Mouse (Mus musculus) heart, postnatal 0 days (tissue): Measurements from ENCODE around the gene Spata9. TPM values are rescaled to one million over a fixed set of nuclear protein-coding genes. Genes with fewer than 3 reads are reported as not detected.
"Not testable (repeated sequence)": the region's sequence is repeated elsewhere in the genome, so short reads cannot be mapped to it uniquely, and the experiment has no call there.

ENCODE experiments used
- ATAC-seq: fragments of 200-750 bp; cut with Nextera tagmentation; 2 replicates; pipeline ENCODE4 v1.8.0; 2017; ENCODE audit warnings: low read depth, moderate number of reproducible peaks, moderate library complexity; ENCODE audit not compliant: insufficient read depth
- DNase-seq: peaks from one replicate; pipeline ENCODE4 v3.0.0-alpha.2; 2016; ENCODE audit warnings: low spot score
- H3K27ac ChIP-seq: fragments of 300-500 bp; sonication (generic); 2 replicates; pipeline ENCODE4 v1.5.1; 2014; ENCODE audit warnings: low read depth, mild to moderate bottlenecking
- H3K27me3 ChIP-seq: fragments of 300-500 bp; sonication (generic); 2 replicates; pipeline ENCODE4 v1.6.1; 2014; ENCODE audit warnings: low read length, mixed read lengths; ENCODE audit not compliant: control insufficient read depth, insufficient read depth
- H3K36me3 ChIP-seq: fragments of 300-500 bp; sonication (generic); replicated peaks from 2 replicates; pipeline ENCODE4 v1.6.1; 2014; ENCODE audit warnings: low read length, mixed read lengths; ENCODE audit not compliant: control insufficient read depth, insufficient read depth
- H3K4me1 ChIP-seq: fragments of 300-500 bp; sonication (generic); 2 replicates; pipeline ENCODE4 v1.6.1; 2014; ENCODE audit warnings: antibody characterized with exemption; ENCODE audit not compliant: control insufficient read depth, insufficient read depth
- H3K4me2 ChIP-seq: fragments of 300-500 bp; sonication (generic); 2 replicates; pipeline ENCODE4 v1.6.1; 2014; ENCODE audit warnings: low read depth, mild to moderate bottlenecking, low read length, moderate library complexity
- H3K4me3 ChIP-seq: fragments of 300-500 bp; sonication (generic); 2 replicates; pipeline ENCODE4 v1.5.1; 2014; ENCODE audit warnings: low read depth, low read length
- H3K9ac ChIP-seq: fragments of 300-500 bp; sonication (generic); replicated peaks from 2 replicates; pipeline ENCODE4 v1.6.1; 2014; ENCODE audit warnings: low read depth, low read length, mixed read lengths
- H3K9me3 ChIP-seq: fragments of 300-500 bp; sonication (generic); replicated peaks from 2 replicates; pipeline ENCODE4 v1.6.1; 2016; ENCODE audit warnings: low read length; ENCODE audit not compliant: control insufficient read depth
- CTCF ChIP-seq: IDR thresholded peaks from 2 replicates; pipeline ENCODE4 v1.5.1; 2016; ENCODE audit warnings: antibody characterized with exemption, control low read depth, low read depth
- EP300 ChIP-seq: IDR thresholded peaks from 2 replicates; pipeline ENCODE4 v1.6.1; 2016; ENCODE audit warnings: antibody characterized with exemption, low read depth
- WGBS: fragments of 180-500 bp; shearing (Covaris S2); extraction: QIAGEN DNeasy Blood & Tissue Kit; methylation state at CpG from one replicate; pipeline ENCODE4 v1.1.7; 2014; 5-methylcytosine and 5-hydroxymethylcytosine counted together
- polyA plus RNA-seq: library from polyadenylated mRNA; unstranded; fragments of >200 nt; fragmentation: Nextera tagmentation; extraction: Ambion mirVana; gene quantifications from 2 replicates; pipeline ENCODE4 v1.2.1, GENCODE M21; 2015
- total RNA-seq: library from RNA; depleted of rRNA; stranded (reverse); fragments of >200 nt; gene quantifications from 2 replicates; pipeline ENCODE4 v1.2.3, GENCODE M21; 2014; ENCODE audit warnings: low replicate concordance; rRNA removed

The Spata9 gene
- not detected in 2 replicates for total RNA-seq
- polyA plus RNA-seq = 0.22 and 0.52 TPM in 2 replicates

DNA sequence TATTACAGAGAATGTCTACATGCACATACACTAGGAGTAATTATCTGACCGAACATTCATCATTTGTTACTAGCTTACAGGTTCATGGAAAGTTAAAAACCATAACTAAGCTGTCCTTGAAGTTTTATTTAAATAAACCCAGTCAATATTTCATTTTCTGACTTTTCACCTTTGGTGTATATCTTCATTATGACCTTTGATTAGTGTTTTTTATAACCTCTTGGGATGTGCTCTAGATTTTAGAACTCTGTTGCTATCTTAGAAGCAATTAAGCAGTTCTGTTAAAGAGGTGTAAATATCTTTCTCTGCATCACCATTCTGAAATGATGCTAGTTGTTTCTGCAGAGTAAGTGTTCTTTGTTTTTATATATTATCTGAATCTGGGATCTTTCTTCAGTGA lies at the start of gene Spata9:
TSS of gene Spata9 (plus strand) at position 301 of the 400 bp plus-strand sequence.
- TF ChIP-seq EP300 (no peak), CTCF (no peak)
- ATAC-seq = no peak
- H3K4me2 ChIP-seq = no peak within 1 kb of the TSS
- H3K27me3 ChIP-seq = no peaks in the 10 kb centered on the region
- H3K4me3 ChIP-seq = no peak within 1 kb of the TSS
- no peaks in the 10 kb centered on the region for H3K36me3 ChIP-seq
- no peaks in the 10 kb centered on the region for H3K4me1 ChIP-seq
- WGBS = 64% methylated on average over 1 of the region's 1 CpGs
- H3K27ac ChIP-seq = no peak within 1 kb of the TSS
- no peak for DNase-seq
- H3K9me3 ChIP-seq = 0 out of 2 replicates have a peak, but pooled peaks cover 6% of the 10 kb centered on the region
- no peak within 1 kb of the TSS for H3K9ac ChIP-seq

DNA sequence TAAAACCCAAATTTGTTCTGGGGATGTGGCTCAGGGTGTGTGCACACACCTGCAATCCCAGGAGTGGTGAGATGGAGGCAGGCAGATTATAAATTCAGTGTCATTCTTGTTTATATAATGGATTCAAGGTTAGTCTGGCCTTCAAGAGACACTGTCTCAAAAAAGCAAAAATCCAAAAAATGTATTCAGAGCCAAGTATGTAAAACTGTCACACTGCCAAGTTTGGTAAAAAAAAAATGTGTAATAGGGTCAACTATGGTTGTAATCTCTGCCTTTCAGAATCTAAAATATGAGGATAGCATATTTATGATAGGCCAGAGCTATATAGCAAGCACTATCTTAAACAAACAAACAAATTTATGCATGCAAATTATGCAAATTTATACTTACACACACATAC lies 39.0 kb upstream of the Spata9 start:
- no peaks in the 10 kb centered on the region for H3K4me1 ChIP-seq
- H3K9me3 ChIP-seq = no peaks in the 10 kb centered on the region
- H3K9ac ChIP-seq = no peak overlapping the region
- DNase-seq = no peak
- no peak overlapping the region for H3K4me3 ChIP-seq
- ATAC-seq = no peak
- no peak overlapping the region for H3K4me2 ChIP-seq
- TF ChIP-seq CTCF = no peak
- no peak for TF ChIP-seq EP300
- no peaks in the 10 kb centered on the region for H3K27me3 ChIP-seq
- H3K27ac ChIP-seq = no peak overlapping the region
- H3K36me3 ChIP-seq = peaks cover 17% of the 10 kb centered on the region; the same call in 1 of the 2 replicates

DNA sequence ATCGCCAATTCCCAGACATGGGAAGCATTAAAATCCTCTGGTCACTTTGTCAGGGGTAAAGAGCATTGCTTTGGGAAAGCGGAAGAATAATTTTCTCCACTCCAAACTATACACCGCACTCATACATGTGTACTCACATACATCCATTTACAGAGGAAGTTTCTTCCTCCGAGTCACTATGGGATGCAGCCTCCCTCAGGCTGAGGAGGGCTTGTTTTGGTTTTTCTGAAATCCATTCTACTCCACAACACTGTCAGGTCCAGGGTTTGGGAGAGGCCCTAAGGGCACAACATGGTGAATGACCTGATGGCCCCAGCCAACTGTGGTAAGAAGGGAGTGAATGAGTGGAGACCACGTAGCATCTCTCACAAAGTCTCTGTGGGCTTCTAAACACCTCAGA lies 37.9 kb upstream of the Spata9 start:
- WGBS = 94% methylated on average over 5 of the region's 5 CpGs
- not testable (repeated sequence) for H3K4me2 ChIP-seq, H3K27me3 ChIP-seq, ATAC-seq, H3K4me1 ChIP-seq, H3K27ac ChIP-seq, DNase-seq, H3K4me3 ChIP-seq, H3K9me3 ChIP-seq, H3K9ac ChIP-seq
- H3K36me3 ChIP-seq = peaks cover 17% of the 10 kb centered on the region; the same call in 1 of the 2 replicates

DNA sequence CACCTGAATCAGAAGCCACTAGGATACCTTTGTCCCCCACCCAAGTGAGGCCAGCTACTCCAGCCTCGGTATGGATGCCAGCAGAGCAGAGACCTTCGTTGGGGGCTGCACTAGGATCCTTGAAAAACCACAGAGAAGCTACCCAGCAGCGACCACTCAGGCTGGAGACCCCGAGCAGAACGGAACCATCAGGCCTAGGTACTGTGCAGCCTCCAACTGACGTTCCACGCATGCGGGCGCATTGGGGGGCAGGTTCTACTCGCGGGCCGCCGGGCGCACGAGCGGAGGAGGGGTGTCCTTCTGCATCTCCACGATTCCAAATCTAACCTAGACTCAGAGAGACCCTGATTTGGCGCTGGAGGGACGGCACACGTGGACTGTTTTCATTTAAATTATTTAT lies 36.9 kb upstream of the Spata9 start:
- Histone ChIP-seq H3K27me3 (no peaks in the 10 kb centered on the region), H3K27ac (no peak overlapping the region), H3K4me1 (no peaks in the 10 kb centered on the region), H3K9ac (no peak overlapping the region), H3K4me2 (no peak overlapping the region), H3K4me3 (no peak overlapping the region), H3K9me3 (no peaks in the 10 kb centered on the region), H3K36me3 (peaks cover 17% of the 10 kb centered on the region; the same call in 1 of the 2 replicates)
- no peak for TF ChIP-seq CTCF
- TF ChIP-seq EP300 = no peak
- WGBS = 93% methylated on average over 20 of the region's 20 CpGs
- ATAC-seq (no peak), DNase-seq (no peak)

- no peaks in the 10 kb centered on the region for H3K4me1 ChIP-seq
- H3K4me3 ChIP-seq = no peak overlapping the region
- H3K4me2 ChIP-seq = no peak overlapping the region
- 44% methylated on average over 2 of the region's 2 CpGs for WGBS
- TF ChIP-seq CTCF (no peak), EP300 (no peak)
- H3K27ac ChIP-seq = peak overlapping the region; percentile 23; the same call in 1 of the 2 replicates
- no peaks in the 10 kb centered on the region for H3K9me3 ChIP-seq
- DNase-seq (no peak), ATAC-seq (no peak)
- no peaks in the 10 kb centered on the region for H3K27me3 ChIP-seq
- no peak overlapping the region for H3K9ac ChIP-seq
- H3K36me3 ChIP-seq = peaks cover 17% of the 10 kb centered on the region; the same call in 1 of the 2 replicates
These were observed 36.3 kb upstream of the Spata9 start for GRCm38 (mm10) chr13:75930660-75931059.

GRCm38 (mm10) chr13:75931073-75931472 lies 35.9 kb upstream of the Spata9 start:
- Histone ChIP-seq H3K4me3 (no peak overlapping the region), H3K9me3 (no peaks in the 10 kb centered on the region), H3K27me3 (no peaks in the 10 kb centered on the region), H3K4me1 (no peaks in the 10 kb centered on the region), H3K27ac (peak overlapping the region; percentile 23; the same call in 1 of the 2 replicates), H3K36me3 (peaks cover 17% of the 10 kb centered on the region; the same call in 1 of the 2 replicates), H3K9ac (no peak overlapping the region), H3K4me2 (no peak overlapping the region)
- TF ChIP-seq EP300 (no peak), CTCF (no peak; the same call in 1 of the 2 replicates)
- WGBS = 23% methylated on average over 5 of the region's 5 CpGs
- peak; percentile 66 for ATAC-seq
- DNase-seq = no peak
